Mouse (Mus musculus) liver, embryonic 14.5 days (tissue): ENCODE results near the gene Polk. TPM values are rescaled to one million over a fixed set of nuclear protein-coding genes. Genes with fewer than 3 reads are reported as not detected.

Experiments used
- ATAC-seq: fragments of 200-750 bp; cut with Nextera tagmentation; 2 replicates; pipeline ENCODE4 v1.8.0; 2017; ENCODE audit warnings: moderate number of reproducible peaks, mild to moderate bottlenecking, moderate library complexity; ENCODE audit not compliant: insufficient read depth
- DNase-seq, 3 experiments: peaks; one replicate each; pipeline ENCODE4 v3.0.0-alpha.2; 2012 to 2013; ENCODE audit warnings: low read depth in 3 of 3, low spot score in 3 of 3
- H3K27ac ChIP-seq: fragments of 300-500 bp; sonication (generic); 2 replicates; pipeline ENCODE4 v1.5.1; 2014; ENCODE audit warnings: moderate library complexity, mild to moderate bottlenecking, control low read depth, inconsistent platforms
- H3K27me3 ChIP-seq: fragments of 300-500 bp; sonication (generic); 2 replicates; pipeline ENCODE4 v1.6.1; 2014; ENCODE audit warnings: mild to moderate bottlenecking, low read length, moderate library complexity; ENCODE audit not compliant: control insufficient read depth, insufficient read depth
- H3K36me3 ChIP-seq: fragments of 300-500 bp; sonication (generic); replicated peaks from 2 replicates; pipeline ENCODE4 v1.6.1; 2014; ENCODE audit warnings: low read depth; ENCODE audit not compliant: control insufficient read depth, insufficient read depth
- H3K4me1 ChIP-seq, 2 experiments: fragments of 200-500 bp in 1 of 2; fragments of 300-500 bp in 1 of 2; sonication (generic) in 1 of 2; replicated peaks; 2 replicates each; pipeline ENCODE4 v1.6.1; 2012 to 2014; ENCODE audit warnings: antibody characterized with exemption in 1 of 2, inconsistent platforms in 1 of 2, low read length in 1 of 2; ENCODE audit not compliant: control insufficient read depth in 2 of 2, insufficient read depth in 2 of 2
- H3K4me2 ChIP-seq: fragments of 300-500 bp; sonication (generic); 2 replicates; pipeline ENCODE4 v1.6.1; 2014; ENCODE audit warnings: low read depth, mild to moderate bottlenecking, control low read depth, moderate library complexity
- H3K4me3 ChIP-seq, 2 experiments: fragments of 200-500 bp in 1 of 2; fragments of 300-500 bp in 1 of 2; sonication (generic) in 1 of 2; 2 replicates each; pipeline ENCODE4 v1.5.1; 2012 to 2014; ENCODE audit warnings: low read depth in 2 of 2, low read length in 2 of 2, mild to moderate bottlenecking in 2 of 2, control low read depth in 1 of 2, inconsistent platforms in 1 of 2, moderate library complexity in 1 of 2; ENCODE audit not compliant: insufficient read depth in 1 of 2
- H3K9ac ChIP-seq: fragments of 300-500 bp; sonication (generic); replicated peaks from 2 replicates; pipeline ENCODE4 v1.6.1; 2014; ENCODE audit warnings: mild to moderate bottlenecking, control low read depth, moderate library complexity
- H3K9me3 ChIP-seq: fragments of 300-500 bp; sonication (generic); 2 replicates; pipeline ENCODE4 v1.6.1; 2016; ENCODE audit warnings: low read length, mixed read lengths; ENCODE audit not compliant: control insufficient read depth
- CTCF ChIP-seq: IDR thresholded peaks from 2 replicates; pipeline ENCODE4 v1.5.1; 2016; ENCODE audit warnings: antibody characterized with exemption, low read depth, control low read depth
- EP300 ChIP-seq: IDR thresholded peaks from 2 replicates; pipeline ENCODE4 v1.6.1; 2016; ENCODE audit warnings: antibody characterized with exemption, low read depth
- WGBS: fragments of 180-500 bp; shearing (Covaris S2); extraction: QIAGEN DNeasy Blood & Tissue Kit; methylation state at CpG from one replicate; pipeline ENCODE4 v1.1.7; 2014; ENCODE audit not compliant: insufficient replicate concordance; 5-methylcytosine and 5-hydroxymethylcytosine counted together
- polyA plus RNA-seq, 2 experiments: library from polyadenylated mRNA; depleted of rRNA in 1 of 2; stranded (reverse) in 1 of 2; unstranded in 1 of 2; fragments of >200 nt; fragmentation: Nextera tagmentation in 1 of 2; extraction: Ambion mirVana in 1 of 2; gene quantifications; 2 replicates each; pipeline versions ENCODE4 v1.2.1 to v1.2.3; 2012 to 2014

Polk gene
- polyA plus RNA-seq, 2 experiments, result 2.7 to 3.5 TPM

DNA sequence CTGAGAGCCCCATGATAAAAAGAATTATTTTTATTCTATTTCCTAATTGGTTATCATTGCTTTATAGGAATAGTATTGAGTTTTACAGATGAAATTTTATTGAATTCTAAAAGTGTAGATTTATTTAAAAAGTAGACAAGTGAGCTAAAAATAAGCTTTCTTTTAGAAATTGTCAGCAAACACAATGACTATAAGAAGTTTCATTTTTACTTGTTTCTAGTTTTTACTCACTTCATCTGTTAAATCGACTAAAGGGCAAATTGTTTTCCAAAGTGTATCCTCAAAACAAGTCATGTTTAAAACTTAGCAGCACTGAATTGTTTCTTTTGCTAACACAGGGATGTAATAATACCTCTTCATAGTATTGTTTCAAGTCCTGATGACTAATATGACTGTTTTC, 63.4 kb downstream of the Polk start:
- no peak for ATAC-seq
- H3K4me1 ChIP-seq, result no peaks in the 10 kb centered on the region
- no peak for DNase-seq
- H3K4me2 ChIP-seq, result no peak overlapping the region
- no peak overlapping the region for H3K4me3 ChIP-seq
- H3K27me3 ChIP-seq, result no peaks in the 10 kb centered on the region
- WGBS, result 76% methylated on average over 1 of the region's 1 CpGs
- H3K9me3 ChIP-seq, result no peaks in the 10 kb centered on the region
- no peak overlapping the region for H3K9ac ChIP-seq
- H3K27ac ChIP-seq, result no peak overlapping the region
- H3K36me3 ChIP-seq, result no peaks in the 10 kb centered on the region; the same call in 1 of the 2 replicates
- TF ChIP-seq CTCF, result no peak
- TF ChIP-seq EP300, result no peak

DNA sequence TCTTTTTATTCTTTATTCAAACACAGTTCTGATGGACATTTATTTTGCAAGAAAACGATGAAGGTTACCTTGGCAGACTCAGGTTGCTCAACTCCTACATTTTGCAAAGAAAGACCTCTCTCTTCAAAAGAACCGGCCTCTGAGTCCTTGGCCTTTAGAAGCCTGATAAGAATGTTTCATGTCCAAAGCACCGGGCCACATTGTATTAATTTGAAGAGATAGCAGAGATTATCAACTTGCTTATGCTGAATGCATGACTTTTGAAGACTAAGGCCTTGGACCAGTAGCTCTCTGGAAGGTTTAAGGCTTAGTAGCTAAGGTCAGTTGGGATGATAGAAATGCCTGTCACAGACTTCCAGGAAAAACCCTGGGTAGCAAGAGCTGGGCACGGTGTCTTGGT, 65.2 kb downstream of the Polk start:
- WGBS, result 69% methylated on average over 4 of the region's 4 CpGs
- no peak overlapping the region for H3K9ac ChIP-seq
- no peaks in the 10 kb centered on the region for H3K36me3 ChIP-seq
- no peak for ATAC-seq
- DNase-seq, result no peak
- no peak overlapping the region for H3K4me2 ChIP-seq
- no peaks in the 10 kb centered on the region for H3K4me1 ChIP-seq
- no peak overlapping the region for H3K27ac ChIP-seq
- H3K9me3 ChIP-seq, result no peaks in the 10 kb centered on the region
- TF ChIP-seq EP300 (no peak), CTCF (no peak)
- H3K27me3 ChIP-seq, result no peaks in the 10 kb centered on the region
- no peak overlapping the region for H3K4me3 ChIP-seq

DNA sequence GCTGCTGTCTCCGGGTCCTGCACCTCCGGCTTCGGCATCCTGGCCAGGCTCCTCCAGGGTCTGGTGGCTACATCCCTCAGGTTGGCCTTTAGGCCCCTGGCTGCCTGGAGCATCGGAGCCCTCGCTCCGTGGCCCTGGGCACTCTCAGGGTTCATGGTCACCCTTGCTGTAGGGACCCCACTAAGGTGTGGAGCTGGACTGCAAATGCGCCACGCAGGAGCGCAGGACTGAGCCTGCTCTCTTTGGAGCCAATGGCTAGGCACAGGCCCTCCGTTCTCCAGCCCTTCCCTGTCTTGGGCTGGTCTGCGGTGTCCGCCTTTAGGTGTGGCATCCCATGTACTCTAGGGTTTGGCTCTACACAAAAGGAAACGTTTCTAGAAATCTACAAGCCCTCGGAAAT, 71.4 kb downstream of the Polk start, which contains the start of gene Ankdd1b:
Ankdd1b (minus strand) TSS at position 242 of the 400 bp plus-strand sequence.
- WGBS, result 78% methylated on average over 14 of the region's 14 CpGs
- Histone ChIP-seq H3K9me3 (no peaks in the 10 kb centered on the region), H3K9ac (no peak within 1 kb of the TSS), H3K4me3 (no peak within 1 kb of the TSS), H3K4me1 (no peaks in the 10 kb centered on the region), H3K27ac (no peak within 1 kb of the TSS), H3K27me3 (no peaks in the 10 kb centered on the region), H3K36me3 (no peaks in the 10 kb centered on the region), H3K4me2 (no peak within 1 kb of the TSS)
- no peak for ATAC-seq
- no peak for DNase-seq
- no peak for TF ChIP-seq CTCF
- no peak for TF ChIP-seq EP300

DNA sequence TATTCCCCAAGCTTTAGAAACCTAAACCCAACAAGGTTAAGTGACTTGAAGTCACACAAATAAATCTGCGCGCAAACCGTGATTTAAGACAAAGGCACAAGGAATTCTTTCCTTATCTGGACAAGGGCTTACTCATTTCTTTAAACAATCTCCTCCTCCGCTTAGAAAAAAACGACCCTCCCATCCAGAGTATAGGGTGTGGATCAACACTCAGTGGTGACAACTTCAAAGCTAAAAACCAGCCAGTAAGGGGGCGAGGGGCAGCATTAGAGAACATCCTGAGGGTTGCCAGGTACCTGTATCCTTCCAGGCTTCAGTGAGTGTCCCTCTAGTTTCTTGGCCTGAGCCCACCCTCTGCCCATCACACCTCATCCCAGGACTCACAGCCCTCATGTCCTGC, 71.8 kb downstream of the Polk start:
- WGBS, result 68% methylated on average over 6 of the region's 6 CpGs
- DNase-seq (no peak), ATAC-seq (no peak)
- Histone ChIP-seq H3K4me3 (no peak overlapping the region), H3K36me3 (no peaks in the 10 kb centered on the region), H3K27ac (no peak overlapping the region), H3K9ac (no peak overlapping the region), H3K9me3 (no peaks in the 10 kb centered on the region), H3K27me3 (no peaks in the 10 kb centered on the region), H3K4me2 (no peak overlapping the region), H3K4me1 (no peaks in the 10 kb centered on the region)
- no peak for TF ChIP-seq EP300
- TF ChIP-seq CTCF, result no peak

DNA sequence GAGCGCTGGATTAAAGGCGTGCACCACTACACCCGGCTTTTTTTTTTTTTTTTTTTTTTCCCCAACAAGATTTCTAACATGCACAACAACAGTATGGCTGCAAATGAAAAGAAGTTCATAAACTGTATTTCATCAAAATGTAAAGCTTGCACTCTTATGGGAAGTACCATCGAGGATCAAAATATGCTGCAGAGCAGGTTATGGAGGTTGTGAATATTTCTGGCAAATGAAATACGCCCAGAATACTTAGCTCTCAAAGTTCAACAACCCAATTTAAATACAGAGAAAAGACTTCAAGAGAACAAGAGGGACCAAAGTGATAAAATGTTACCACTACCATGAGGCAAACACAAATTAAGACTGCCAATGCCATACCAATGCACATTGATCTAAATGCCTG, 73.7 kb downstream of the Polk start:
- no peak for TF ChIP-seq EP300
- no peak for TF ChIP-seq CTCF
- no peak for DNase-seq
- no peak overlapping the region for H3K27ac ChIP-seq

More for the DNA sequence above, 73.7 kb downstream of the Polk start:
- WGBS, result 63% methylated on average over 5 of the region's 5 CpGs
- Histone ChIP-seq H3K27me3 (no peaks in the 10 kb centered on the region), H3K4me3 (no peak overlapping the region), H3K9me3 (no peaks in the 10 kb centered on the region), H3K9ac (no peak overlapping the region), H3K4me2 (no peak overlapping the region), H3K4me1 (no peaks in the 10 kb centered on the region), H3K36me3 (no peaks in the 10 kb centered on the region)
- no peak for ATAC-seq
